ENCODE assay signal across 8 mouse cellular contexts in genomic region chr10:44526751-44527591, GRCm38 (mm10). TPM values are rescaled to one million over a fixed set of nuclear protein-coding genes. Genes with fewer than 3 reads are reported as not detected.
DNase-seq lines count a peak whose midpoint lies in the region; ATAC-seq lines count a peak whose summit lies in the region.

No protein-coding gene starts in this region.

- peak; percentile 94 for DNase-seq in heart, adult 11 months
- DNase-seq in heart, postnatal 25 days (ENCODE audit: low spot score) = no peak
- DNase-seq in T-cell, adult 2 months (ENCODE audit: low spot score) = peak; percentile 31
- peak; percentile 54 for DNase-seq in forebrain, embryonic 14.5 days (ENCODE audit: low spot score)
- DNase-seq in naive thymus-derived CD4-positive, alpha-beta T cell, adult 2 months (ENCODE audit: low read depth) = peak; percentile 58
- no peak for DNase-seq in frontal cortex, postnatal 25 days (ENCODE audit: low spot score in 2 of 2)

- 1% methylated on average over 31 of the region's 31 CpGs for whole genome bisulfite sequencing in forebrain, embryonic 14.5 days
- 2% methylated on average over 31 of the region's 31 CpGs for WGBS in intestine, embryonic 15.5 days
- 4% methylated on average over 31 of the region's 31 CpGs for WGBS in liver, embryonic 15.5 days (ENCODE audit: insufficient replicate concordance)

- H3K9me3 ChIP-seq in forebrain, embryonic 14.5 days (replicated peaks; ENCODE audit: control insufficient read depth, low read length) = no peaks in the 10 kb centered on the region
- H3K9me3 ChIP-seq in intestine, embryonic 15.5 days = no peaks in the 10 kb centered on the region
- no peaks in the 10 kb centered on the region for H3K9me3 ChIP-seq in liver, embryonic 15.5 days (replicated peaks)

- intact Hi-C loops in heart, postnatal 25 days (cut with DNase I) = no loop called here

- H3K4me1 ChIP-seq in forebrain, embryonic 14.5 days (ENCODE audit: control insufficient read depth, insufficient read depth, low read length) = peaks cover 2% of the 10 kb centered on the region; the same call in 1 of the 2 replicates
- peaks cover 8% of the 10 kb centered on the region for H3K4me1 ChIP-seq in intestine, embryonic 15.5 days (replicated peaks)
- peaks cover 29% of the 10 kb centered on the region for H3K4me1 ChIP-seq in liver, embryonic 15.5 days (replicated peaks)

- peak overlapping the region; percentile 22 for H3K4me2 ChIP-seq in forebrain, embryonic 14.5 days (ENCODE audit: low read length)
- H3K4me2 ChIP-seq in intestine, embryonic 15.5 days (replicated peaks) = peak overlapping the region; percentile 78
- peak overlapping the region; percentile 94 for H3K4me2 ChIP-seq in liver, embryonic 15.5 days

- peak; percentile 30; the same call in 1 of the 2 replicates for ATAC-seq in forebrain, embryonic 14.5 days
- peak; percentile 62 for ATAC-seq in intestine, embryonic 15.5 days
- ATAC-seq in liver, embryonic 15.5 days (ENCODE audit: insufficient read depth) = no peak

- no peaks in the 10 kb centered on the region for H3K36me3 ChIP-seq in forebrain, embryonic 14.5 days (ENCODE audit: control insufficient read depth, insufficient read depth, low read length)
- H3K36me3 ChIP-seq in intestine, embryonic 15.5 days = no peaks in the 10 kb centered on the region
- H3K36me3 ChIP-seq in liver, embryonic 15.5 days (replicated peaks) = no peaks in the 10 kb centered on the region

- H3K9ac ChIP-seq in forebrain, embryonic 14.5 days (ENCODE audit: low read length) = no peak overlapping the region
- peak overlapping the region; percentile 54 for H3K9ac ChIP-seq in intestine, embryonic 15.5 days
- H3K9ac ChIP-seq in liver, embryonic 15.5 days = no peak overlapping the region

- H3K4me3 ChIP-seq in forebrain, embryonic 14.5 days (ENCODE audit: low read depth, low read length) = peak overlapping the region; percentile 1
- peak overlapping the region; percentile 53 for H3K4me3 ChIP-seq in intestine, embryonic 15.5 days (replicated peaks)
- peak overlapping the region; percentile 39 for H3K4me3 ChIP-seq in liver, embryonic 15.5 days (replicated peaks)

- H3K27me3 ChIP-seq in forebrain, embryonic 14.5 days (replicated peaks; ENCODE audit: control insufficient read depth, insufficient read depth, low read length) = peaks cover 64% of the 10 kb centered on the region
- H3K27me3 ChIP-seq in intestine, embryonic 15.5 days (replicated peaks) = 0 out of 2 replicates have a peak, but pooled peaks cover 8% of the 10 kb centered on the region
- H3K27me3 ChIP-seq in liver, embryonic 15.5 days = peaks cover 55% of the 10 kb centered on the region

- H3K27ac ChIP-seq in forebrain, embryonic 14.5 days (ENCODE audit: low read depth, low read length) = no peak overlapping the region
- peak overlapping the region; percentile 88 for H3K27ac ChIP-seq in intestine, embryonic 15.5 days
- H3K27ac ChIP-seq in liver, embryonic 15.5 days (replicated peaks) = no peak overlapping the region

RNA-seq across cellular contexts. Expression of gene Prdm1, which starts 1.3 kb away (rescaled TPM):
- total RNA-seq in heart, postnatal 25 days (2021) = 1 to 10 TPM; 1.8 to 2.9 TPM
- polyA plus RNA-seq in forebrain, embryonic 14.5 days (2014; fragmentation: Nextera tagmentation; extraction: Ambion mirVana) = 0.33 and 1.1 TPM in 2 replicates
- polyA plus RNA-seq in intestine, embryonic 15.5 days (2015; fragmentation: Nextera tagmentation; extraction: Ambion mirVana) = 21.2 and 22.0 TPM in 2 replicates
- 0.15 and 0.28 TPM in 2 replicates for polyA plus RNA-seq in liver, embryonic 15.5 days (2015; fragmentation: Nextera tagmentation; extraction: Ambion mirVana)

Comparison
In these comparisons a context has a peak if more than half of its experiments do, and no peak if none do; other contexts are left out.
1. DNase-seq: peak in heart, adult 11 months (single experiment), T-cell, adult 2 months (single experiment), forebrain, embryonic 14.5 days (single experiment) and naive thymus-derived CD4-positive, alpha-beta T cell, adult 2 months (single experiment); none in heart, postnatal 25 days (single experiment) and frontal cortex, postnatal 25 days (0 of 2).
2. H3K4me2 ChIP-seq: peak in every context shown above with its lines; median percentile 94 in liver, embryonic 15.5 days; 78 in intestine, embryonic 15.5 days; 22 in forebrain, embryonic 14.5 days.
3. H3K4me3 ChIP-seq: peak in every context shown above with its lines; median percentile 53 in intestine, embryonic 15.5 days; 39 in liver, embryonic 15.5 days; 1 in forebrain, embryonic 14.5 days.
4. RNA of gene Prdm1, which starts 1.3 kb away (polyA plus RNA-seq): 21.2 to 22.0 TPM in intestine, embryonic 15.5 days; 0.33 to 1.1 TPM in forebrain, embryonic 14.5 days and 0.15 to 0.28 TPM in liver, embryonic 15.5 days; every median in the first group is over 10 times any median in the second.